Mouse (Mus musculus): ENCODE data around the gene Gm17606.
"Not testable (repeated sequence)": the region's sequence is repeated elsewhere in the genome, so short reads cannot be mapped to it uniquely, and the experiment has no call there.

The Gm17606 gene

DNA sequence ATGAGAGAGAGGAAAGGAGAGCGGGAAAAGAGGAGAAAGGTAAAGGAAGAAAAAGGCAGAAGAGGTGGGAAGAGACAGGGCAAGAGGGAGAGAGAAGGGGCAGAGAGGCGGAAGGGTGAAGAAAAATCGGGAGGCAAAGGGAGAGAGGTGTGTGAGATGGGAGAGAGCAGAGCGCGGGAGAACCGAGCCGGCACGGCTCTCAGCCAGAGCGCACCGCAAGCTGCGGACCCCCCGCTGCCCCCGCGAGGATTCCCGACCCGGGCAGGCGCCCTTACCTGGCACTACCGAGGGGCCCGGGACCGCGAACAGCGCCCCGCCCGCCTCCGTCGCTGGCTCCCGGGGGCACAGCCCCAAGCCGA lies at the start of gene Gm17606:
Gene Gm17606 (plus strand): TSS at position 7 of the 359 bp plus-strand sequence.
- no peak for DNase-seq

DNA sequence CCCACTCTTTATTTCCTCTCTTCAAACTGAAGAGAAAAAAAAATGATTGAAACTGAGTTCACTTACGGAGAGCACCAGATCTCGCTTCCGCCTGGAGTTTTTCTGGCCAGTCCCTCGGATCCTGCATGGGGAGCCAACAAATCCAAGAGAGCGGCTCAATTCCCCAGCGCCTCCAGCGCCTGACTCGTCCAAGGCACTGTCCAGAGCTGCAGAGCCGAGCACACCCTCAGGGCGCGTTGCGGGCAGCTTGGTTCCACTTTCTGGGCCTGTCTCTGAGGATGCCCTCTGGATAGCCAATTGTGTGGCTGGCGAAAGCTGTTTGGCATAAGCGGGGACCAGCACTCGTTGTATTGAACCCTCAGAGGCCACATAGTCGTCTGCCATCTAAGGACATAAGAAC lies 49.7 kb upstream of the Gm17606 start:
- DNase-seq: no peak

DNA sequence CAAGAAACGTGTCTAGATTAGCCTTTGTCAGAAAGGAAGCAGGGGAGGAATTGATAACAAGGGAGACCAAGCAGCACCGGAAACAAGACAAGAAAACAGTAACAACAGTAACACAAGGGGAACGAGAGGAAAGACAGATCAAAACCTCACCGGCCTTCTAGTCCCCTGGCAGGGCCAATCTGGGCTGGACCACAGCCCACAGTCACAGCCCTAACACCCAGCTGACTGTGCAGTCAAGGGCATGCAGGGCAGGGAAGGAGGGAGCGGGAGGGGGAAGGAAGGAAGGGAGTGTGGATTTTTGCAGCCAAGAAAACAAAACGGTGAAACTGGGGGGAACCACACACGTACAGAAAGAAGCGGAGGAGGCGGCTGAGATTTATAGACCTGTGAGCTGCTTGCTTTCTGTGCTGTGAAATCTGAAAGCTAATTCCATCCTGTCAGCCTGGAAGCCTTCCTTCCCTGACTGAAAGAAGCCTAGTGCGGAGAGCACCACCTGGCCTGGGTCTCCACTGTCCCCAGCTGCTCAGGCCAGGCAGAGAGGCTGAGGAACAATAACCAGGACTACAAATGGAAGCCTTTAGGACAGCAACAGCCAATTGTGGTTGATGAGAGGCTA lies 48.3 kb upstream of the Gm17606 start:
- DNase-seq: peak in 1 of 2 experiments; percentile 31

DNA sequence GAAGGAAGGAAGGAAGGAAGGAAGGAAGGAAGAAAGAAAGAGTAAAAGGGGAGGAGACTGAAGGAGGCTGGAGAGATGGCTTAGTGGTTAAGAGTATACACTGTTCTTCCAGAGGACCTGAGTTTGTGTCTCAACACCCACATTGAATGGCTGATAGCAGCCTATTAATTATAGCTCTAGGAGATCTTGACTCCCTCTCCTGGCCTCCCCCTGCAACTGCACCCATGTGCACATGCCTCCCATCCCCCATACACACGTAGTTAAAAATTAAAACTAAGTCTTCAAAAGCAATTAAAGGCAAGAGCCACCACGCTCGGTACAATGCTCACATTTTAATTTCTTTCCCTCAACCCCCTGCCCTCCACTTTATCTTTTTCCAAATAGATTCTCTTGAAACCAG lies 46.7 kb upstream of the Gm17606 start:
- no peak for DNase-seq

DNA sequence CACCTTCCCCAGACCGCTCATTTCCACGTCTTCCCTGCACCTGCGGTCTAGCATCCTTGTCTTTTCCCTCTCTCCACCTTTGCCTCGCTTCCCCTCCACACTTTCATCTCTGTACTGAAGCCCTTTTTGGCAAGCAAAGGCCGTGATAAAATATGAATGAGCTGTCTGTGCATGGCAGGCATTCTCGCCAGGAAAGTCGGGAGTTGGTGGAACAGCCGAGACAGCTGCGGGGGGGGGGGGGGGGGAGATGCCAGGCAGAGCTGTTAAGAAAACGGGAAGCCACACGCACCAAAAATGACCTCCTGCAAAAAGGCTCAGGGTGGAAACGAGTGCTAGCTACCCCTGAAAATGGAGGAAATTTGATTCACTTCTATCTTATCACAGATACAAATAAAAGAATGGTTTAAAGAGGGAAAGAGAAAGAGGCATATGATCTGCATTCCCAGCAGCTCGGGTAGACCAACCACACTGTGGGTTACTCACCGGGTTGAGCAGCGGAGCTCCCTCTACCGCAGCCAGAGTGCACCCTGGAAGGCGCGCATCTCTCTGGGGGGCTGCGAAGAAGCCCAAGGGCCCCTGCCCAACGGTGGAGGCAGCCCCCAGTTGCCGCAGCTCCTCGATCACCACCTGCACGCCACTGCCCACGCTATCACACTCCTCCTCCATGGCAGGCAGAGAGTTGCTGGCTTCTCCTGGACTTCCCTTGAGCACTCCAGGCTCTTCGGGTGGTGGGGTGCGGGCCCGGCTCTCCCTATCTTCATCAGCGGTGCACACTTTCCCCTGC lies 45.9 kb upstream of the Gm17606 start:
- no peak for DNase-seq

DNA sequence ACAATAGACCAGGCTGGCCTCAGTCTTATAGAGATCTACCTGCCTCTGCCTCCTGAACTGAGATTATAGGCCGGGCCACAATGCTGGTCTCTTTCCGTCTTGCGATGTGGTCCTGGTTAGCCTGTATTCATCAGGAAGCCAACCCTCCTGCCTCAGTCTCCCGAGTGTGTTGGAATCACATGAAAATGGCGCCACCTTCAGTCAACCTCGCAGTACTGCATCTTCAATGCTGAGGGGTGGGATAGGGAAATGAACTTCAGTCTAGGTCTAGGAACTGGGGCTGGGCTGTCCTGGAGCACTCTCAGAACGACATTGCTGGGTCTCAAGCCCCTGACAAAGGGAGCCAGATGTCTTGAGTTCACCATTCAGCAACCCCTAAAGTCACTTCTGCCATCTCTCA lies 43.7 kb upstream of the Gm17606 start:
- no peak for DNase-seq

DNA sequence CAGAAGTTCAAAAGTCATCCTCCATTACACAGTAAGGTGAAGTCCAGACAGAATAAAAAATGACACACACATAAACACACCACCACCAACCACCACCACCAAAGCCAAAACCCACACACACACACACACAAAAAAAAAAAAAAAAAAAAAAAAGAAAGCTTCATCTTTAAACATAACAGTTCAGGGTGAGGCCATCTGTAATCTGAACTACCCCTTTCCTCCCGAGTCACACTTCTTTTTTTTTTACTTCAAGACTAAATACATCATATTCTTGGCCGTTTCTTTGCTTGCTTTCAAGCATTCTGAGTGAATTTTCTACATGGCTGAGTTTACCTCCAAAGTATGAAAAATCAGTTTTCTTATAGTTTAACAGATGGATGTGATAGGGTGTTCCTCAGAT lies 39.2 kb upstream of the Gm17606 start:
- no peak for DNase-seq

DNA sequence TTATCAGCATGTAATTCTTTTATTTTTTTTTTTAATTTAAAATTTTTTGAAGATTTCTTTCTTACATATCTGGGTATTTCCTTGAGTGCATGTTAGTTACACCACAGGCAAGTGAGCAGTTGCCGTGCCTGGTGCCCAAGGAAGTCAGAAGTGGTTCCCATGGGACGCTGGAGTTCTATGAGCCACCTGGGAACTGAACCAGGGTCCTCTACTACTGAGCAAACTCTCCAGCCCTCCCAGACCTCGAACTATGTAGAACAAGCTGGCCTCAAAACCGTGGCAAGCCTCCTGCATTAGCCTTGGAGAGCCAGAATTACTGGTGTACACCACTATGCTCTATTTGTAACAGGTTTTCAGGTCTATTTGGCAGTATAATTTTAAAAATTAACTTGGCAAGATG lies 38.1 kb upstream of the Gm17606 start:
- no peak for DNase-seq

DNA sequence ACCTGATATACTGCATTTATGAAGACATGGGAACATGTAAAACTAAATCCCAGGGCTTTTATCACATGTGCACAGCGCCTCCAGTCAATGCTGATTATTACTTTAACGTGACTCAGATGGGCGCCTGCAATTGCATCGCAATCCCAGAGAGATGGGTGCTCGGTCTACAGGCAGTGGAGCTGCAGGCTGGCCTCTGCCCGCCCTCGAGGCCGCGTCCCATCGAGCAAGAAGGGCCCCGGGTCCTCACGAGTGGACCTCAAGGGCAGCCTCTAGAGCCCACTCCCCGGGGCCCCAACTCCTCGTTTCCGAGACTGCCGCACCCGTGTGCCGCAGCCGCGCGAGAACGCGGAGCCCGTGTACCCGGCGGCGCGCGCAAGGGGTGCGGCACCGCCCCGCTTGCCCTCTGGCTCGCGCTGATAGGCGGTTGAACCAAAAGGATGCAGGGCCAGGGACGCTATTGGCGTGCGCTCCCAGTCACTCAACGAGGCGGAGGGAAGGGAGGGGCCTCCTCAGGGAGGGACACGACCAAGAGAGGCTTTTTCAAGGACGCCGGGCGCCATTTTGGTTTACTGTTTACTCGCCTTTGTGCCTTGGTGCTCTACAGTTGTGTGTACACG lies 37.6 kb upstream of the Gm17606 start:
- peak; percentile 96 to 97 for DNase-seq

DNA sequence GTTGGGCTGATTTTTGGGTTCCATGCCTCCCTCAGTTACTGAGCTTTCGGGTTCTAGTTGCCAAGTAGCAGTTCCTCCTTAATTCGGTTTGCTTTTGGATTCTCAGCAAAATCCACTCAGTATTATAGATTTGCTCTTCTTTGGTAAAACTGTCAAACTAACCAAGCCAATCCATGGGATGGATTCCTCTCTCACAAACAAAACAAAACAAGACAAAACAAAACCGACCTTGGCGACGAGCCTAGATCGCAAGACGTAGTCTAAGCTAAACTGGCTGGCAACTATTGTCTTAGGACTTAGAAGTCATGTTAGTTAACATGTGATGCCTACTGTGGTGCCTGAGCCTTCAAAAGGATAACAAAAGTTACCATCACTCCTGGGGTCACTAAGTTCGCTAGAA lies 37.1 kb upstream of the Gm17606 start:
- DNase-seq: no peak

DNA sequence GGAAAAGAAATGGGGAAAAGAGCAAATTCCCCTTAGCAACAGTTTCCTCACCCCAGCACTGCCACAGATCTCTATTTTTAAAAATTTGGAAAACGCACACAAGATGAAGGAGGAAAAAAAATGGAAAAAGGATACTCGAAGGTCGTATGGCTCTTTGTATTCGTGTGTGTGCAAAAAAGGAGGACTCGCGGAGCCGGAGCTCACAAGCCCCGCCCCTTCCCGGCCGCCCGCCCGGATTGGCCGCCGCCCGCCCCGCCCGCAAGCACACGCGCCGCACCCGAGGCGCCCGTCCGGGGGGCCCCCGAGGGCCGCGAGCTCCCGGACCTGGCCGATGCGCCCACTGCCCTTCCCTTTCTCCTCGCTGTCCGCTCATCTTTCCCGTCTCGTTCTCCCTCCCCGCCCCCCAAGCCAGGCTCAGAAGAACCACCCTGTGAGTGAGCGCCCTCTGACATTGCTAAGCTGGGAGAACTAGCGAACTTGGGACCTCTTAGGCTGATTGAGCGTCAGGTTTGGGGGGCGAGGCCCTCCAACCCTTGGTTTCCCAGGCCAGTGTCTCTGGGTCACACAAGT lies 34.9 kb upstream of the Gm17606 start, which contains the start of gene 4931414P19Rik:
Gene 4931414P19Rik (minus strand): TSS at position 242 of the 570 bp plus-strand sequence.
- peak; percentile 67 to 71 for DNase-seq

DNA sequence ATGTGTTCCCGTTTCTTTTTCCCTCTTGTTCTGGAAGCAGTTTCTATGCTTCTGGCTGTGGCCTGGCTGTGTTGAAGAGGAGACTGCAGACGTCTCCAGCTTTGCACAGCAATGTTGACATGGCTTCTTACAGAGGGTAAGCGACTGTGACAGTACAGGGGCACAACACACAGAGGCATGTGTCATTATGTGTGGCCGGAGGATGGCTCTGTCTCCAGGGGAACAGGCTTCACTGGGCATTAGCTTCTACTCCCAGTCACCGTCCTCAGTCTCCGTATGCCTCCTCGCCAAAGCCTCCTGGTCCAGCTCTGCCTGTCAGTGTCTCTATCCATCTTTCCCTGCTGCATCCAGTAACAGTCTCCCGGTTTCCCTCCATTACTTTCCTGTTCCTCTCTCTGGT lies 33.5 kb upstream of the Gm17606 start:
- no peak for DNase-seq

DNA sequence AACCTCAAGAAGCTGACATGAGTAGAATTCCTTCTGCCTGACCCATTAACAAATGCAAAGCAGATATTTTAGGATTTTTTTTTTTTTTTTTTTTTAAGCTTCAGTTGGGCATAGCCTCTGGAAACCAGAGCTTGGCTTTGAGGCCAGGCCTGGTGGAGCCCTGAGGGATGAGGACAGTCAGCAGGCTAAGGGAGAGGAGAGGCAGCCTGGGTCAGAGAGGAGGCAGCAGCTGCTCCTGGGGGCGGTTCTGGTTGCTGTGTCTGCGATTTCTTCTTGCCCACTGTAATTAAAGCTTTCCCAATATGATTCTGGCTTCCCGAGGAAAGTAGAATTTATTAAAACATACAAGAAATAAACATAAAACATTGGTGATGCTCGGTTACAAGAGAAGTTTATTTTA lies 31.5 kb upstream of the Gm17606 start:
- DNase-seq: no peak

DNA sequence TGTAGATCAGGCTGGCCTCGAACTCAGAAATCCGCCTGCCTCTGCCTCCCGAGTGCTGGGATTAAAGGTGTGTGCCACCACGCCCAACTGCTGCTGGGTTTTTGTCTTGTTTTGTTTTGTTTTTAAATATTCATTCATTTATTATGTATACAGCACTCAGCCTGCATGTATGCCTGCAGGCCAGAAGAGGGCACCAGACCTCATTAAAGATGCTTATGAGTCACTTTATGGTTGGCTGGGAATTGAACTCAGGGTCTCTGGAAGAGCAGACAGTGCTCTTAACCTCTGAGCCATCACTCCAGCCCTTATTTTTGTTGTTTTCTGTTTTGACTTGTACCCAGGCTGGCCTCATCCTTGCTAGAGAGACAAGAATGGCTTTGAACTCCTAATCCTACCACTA lies 30.8 kb upstream of the Gm17606 start:
- no peak for DNase-seq

DNA sequence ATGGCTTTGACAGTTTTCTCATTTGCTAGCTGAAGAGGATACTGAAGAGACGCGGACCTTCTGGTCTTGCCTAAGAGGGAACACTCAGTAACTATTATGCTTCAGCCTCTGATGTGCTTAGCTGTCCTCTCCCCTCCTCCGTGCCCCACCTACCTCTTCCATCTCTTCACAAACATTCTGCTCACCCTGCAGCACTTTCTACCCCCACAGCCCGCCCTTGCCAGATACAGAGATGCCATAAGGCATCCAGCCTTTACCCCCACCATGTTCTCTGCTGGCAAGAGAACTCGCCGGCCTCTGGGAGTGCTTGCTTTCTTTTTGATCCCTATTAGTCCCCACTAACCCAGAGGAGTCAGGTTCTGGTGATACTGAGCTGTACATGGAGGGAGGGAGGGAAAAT lies 30.1 kb upstream of the Gm17606 start:
- DNase-seq: no peak

DNA sequence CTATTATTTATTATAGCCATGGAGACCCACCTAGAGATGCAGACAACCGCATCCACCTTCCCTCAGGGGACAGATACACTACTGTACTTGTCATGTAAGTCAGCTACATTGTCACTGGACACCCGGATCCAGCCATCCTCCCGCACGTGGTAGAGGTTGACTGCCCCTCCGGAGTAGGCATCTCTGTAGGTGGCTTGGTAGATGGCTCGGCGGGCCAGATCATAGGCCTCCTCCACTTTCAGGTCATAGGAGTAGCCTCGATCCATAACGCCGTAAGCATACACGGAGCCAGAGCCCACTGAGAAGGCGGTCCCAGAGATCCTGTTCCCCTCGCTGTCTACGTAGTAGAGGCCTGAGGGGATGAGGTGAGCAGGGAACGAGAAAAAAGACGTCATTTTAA lies 26.6 kb upstream of the Gm17606 start:
- not testable (repeated sequence) for DNase-seq

DNA sequence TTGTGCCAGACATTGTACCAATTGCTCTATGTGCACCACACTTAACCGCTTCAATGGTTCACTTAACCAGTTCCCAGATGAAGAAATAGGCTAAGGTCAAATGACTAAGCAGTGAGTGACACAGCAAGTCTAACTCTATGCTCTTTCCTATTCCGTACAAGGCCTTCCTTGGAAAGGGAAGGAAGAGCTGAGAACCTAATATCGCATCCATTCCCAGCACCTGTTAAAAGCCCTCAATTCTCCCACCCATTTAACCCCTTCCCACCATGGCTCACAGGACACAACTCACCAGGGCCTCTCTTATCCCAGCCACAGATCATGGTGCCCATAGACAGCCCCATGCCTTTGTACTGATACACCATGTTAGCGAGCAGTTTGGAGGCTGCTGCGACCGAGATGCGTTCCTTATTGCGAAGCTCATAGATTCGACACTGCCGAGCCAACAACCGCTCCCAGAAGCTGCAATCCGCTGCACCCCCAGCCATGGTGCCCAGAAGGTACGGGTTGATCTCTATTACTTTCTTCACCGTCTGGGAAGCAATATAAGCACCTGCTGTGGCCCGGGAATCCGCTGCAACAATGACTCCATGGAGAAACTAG lies 24.4 kb upstream of the Gm17606 start:
- no peak for DNase-seq

DNA sequence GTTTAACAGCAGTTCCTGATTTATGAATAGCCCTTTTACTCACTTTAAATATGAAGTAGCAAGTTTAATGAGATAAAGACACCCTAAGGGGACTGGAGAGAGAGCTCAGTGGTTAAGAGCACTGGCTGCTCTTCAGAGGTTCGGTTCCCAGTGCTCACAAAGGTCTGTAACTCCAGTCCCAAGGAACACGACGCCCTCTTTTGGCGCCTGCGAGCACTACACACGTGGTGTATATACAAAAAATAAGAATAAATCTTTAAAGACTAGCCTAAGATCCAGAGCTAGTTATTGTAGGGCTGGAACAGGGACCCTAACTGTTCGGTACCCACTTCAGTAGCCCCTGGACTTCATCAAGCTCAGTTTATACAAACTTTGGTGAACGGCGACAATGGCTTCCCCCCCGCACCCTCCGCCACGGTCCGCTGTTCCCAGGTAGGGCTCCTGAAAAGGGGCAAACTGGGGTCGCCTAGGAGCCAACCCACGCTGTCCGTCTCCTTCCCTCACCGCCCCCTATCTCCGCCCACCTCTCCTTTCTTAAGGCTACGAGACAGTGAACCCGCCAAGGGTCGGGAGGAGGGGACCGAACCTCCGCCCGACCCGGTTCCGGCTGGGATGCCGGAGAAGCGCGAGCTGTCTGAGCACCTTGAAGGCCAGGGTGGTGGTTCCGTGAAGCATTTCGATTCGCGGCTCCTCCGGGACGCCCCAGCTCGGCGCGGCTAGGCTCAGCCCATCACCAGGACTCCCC lies 23.4 kb upstream of the Gm17606 start:
- DNase-seq: no peak

DNA sequence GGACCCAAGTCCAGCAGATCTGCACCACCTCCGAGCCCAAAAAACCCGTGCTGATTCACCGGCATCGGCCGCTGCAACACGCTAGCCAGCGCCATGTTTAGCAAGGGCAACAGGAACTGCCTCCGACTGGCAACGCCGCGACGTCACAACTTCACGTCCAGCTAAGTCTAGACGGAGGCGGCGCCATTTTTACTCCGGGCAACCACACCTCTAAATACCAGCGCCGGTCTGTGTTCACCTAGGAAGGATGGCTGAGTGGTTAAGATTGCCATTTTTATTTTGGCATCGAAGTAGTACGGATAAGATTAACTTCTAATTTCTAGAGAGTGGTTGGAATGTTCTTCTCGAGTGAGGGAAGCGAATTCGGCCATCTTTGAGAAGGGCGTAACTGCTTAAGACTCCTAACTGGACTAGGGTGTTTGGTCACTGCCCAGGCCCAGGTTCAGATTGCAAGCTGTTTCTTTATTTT lies 22.8 kb upstream of the Gm17606 start, which contains the start of gene Psmb5:
Gene Psmb5 (minus strand): TSS at position 126 of the 469 bp plus-strand sequence.
- peak; percentile 87 to 90 for DNase-seq

DNA sequence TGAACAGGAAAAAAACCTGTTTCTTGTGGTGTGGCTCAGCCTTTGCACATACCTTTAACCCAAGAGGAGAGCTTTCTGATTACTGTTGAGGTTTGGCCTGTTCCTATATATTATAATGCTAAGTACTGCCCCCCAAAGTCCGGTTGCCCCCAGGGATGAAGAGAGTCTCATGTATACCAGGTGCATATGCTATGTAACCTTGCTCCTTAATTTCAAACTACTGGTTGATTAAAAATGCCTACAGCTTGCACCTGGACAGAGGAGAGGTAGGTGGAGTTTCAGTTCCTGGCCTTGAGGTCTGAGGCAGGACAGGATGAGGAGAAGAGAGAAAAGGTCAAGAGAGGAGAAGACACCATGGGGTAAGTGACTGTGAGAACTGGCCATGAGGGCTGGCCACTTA lies 19.6 kb upstream of the Gm17606 start, which contains the start of gene Psmb11:
Gene Psmb11 (plus strand): TSS at position 301 of the 400 bp plus-strand sequence.
- no peak for DNase-seq

DNA sequence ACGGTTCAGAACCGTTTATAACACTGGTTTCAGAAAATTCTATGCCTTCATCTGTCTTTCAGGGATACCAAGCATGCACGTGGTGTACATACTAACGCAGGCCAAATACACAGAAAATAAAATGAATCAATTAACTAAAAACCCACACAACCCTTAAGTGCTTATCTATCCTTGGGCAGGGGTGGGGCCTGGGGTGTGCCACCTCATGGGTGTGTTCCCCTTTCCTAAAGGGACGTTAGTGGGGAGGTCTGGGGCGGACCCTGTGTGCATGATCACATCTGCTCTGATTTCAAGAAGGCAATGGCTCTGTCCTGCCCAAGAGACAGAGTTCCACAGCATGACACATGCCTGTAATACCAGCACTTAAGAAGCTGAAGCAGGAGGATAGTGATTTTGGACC lies 17.4 kb upstream of the Gm17606 start:
- no peak for DNase-seq

DNA sequence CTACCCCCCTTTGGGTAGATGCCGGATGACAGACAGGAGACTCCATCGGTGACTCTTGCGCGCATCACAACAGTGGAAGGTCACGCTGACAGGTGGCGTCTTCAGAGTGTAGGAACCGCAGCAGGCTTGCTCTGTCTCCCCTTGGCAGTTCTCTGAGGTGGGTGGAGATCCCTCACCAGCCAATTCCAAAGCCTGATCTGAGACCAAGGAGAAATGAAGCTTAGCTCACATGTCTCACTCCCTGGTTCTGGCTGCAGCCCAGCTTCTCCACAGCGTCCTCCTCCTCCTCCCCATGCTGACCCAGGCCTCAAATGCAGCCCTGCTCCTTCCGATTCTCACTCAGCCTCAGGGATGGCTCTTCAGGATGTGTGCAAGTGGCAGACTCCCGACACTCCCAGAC lies 15.8 kb upstream of the Gm17606 start:
- DNase-seq: no peak

Measured in kidney, adult 8-10 months (tissue).